8 mouse cellular contexts compared by ENCODE assay signal in the genomic region with DNA sequence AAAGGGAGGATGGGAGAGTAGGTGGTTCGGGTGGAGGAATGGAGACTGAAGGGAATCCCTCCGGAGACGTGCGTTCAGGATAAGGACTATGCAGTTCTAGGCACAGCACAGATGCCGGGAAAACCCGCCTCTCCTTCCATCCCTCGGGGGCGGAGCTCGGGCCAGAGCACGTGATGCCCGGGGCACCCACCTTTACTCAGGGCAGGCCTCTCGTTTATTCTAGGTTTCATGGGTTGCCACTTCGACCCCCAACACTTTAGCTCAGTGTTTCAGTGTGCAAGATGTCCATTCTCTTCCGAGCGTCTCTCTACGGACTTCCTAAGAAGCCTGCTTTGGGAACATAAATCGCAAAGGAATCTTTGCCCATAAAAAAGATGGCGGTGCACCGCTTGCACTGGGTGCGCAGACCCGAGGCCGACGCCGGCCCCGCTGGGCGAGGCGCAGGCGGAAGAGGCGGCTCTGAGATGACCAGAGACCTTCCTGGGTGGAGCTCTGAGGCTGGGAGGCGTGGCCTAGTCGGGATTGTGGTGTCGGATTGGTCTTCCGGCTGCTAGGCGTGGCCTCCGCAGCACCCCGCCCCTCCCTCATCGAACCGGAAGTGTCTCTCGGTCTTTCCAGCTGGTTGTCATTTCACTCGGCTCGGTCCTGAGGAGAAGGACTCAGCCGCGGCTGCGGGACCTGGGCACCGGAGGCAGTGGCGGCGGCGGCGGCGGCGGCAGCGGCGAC. TPM values are rescaled to one million over a fixed set of nuclear protein-coding genes. Genes with fewer than 3 reads are reported as not detected.
A peak's percentile ranks its signal among the peaks of the same experiment; 100 is the strongest.
DNase-seq lines count a peak whose midpoint lies in the region; ATAC-seq and TF ChIP-seq lines count a peak whose summit lies in the region.

No protein-coding gene starts in this region.

- no peaks in the 10 kb centered on the region for H3K9me3 ChIP-seq in embryonic facial prominence, embryonic 15.5 days (replicated peaks)
- no peaks in the 10 kb centered on the region for H3K9me3 ChIP-seq in limb, embryonic 14.5 days (ENCODE audit: control insufficient read depth, low read length)
- no peaks in the 10 kb centered on the region for H3K9me3 ChIP-seq in midbrain, postnatal 0 days (ENCODE audit: low read length)

- peak overlapping the region; percentile 84 for H3K4me3 ChIP-seq in bone marrow, adult 2 months (replicated peaks; ENCODE audit: control insufficient read depth, low read depth, low read length)
- H3K4me3 ChIP-seq in embryonic facial prominence, embryonic 15.5 days (replicated peaks), result peak overlapping the region; percentile 90
- H3K4me3 ChIP-seq in limb, embryonic 14.5 days (replicated peaks; ENCODE audit: low read length), result peak overlapping the region; percentile 84
- H3K4me3 ChIP-seq in midbrain, postnatal 0 days (ENCODE audit: low read depth, low read length), result peak overlapping the region; percentile 83

- H3K36me3 ChIP-seq in embryonic facial prominence, embryonic 15.5 days, result no peaks in the 10 kb centered on the region
- H3K36me3 ChIP-seq in limb, embryonic 14.5 days (ENCODE audit: control insufficient read depth, insufficient read depth, low read length), result no peaks in the 10 kb centered on the region
- no peaks in the 10 kb centered on the region for H3K36me3 ChIP-seq in midbrain, postnatal 0 days (ENCODE audit: insufficient read depth, low read length)

- ATAC-seq in embryonic facial prominence, embryonic 15.5 days (ENCODE audit: insufficient number of reproducible peaks, low FRiP score, low TSS enrichment, low read depth), result peak; percentile 100
- peak; percentile 100 for ATAC-seq in limb, embryonic 14.5 days (ENCODE audit: low FRiP score, low read depth)
- ATAC-seq in midbrain, postnatal 0 days (ENCODE audit: low FRiP score), result peak; percentile 100

- TF ChIP-seq POLR2A in bone marrow, adult 2 months (IDR thresholded peaks at IDR 0.05; ENCODE audit: borderline replicate concordance, control insufficient read depth, low read depth, low read length), result peak; percentile 97
- TF ChIP-seq POLR2A in limb, embryonic 14.5 days (IDR thresholded peaks at IDR 0.05; ENCODE audit: borderline replicate concordance, extremely low read depth, insufficient read depth, insufficient read length), result peak; percentile 83; the same call in 1 of the 2 replicates

- peak overlapping the region; percentile 65 for H3K4me2 ChIP-seq in embryonic facial prominence, embryonic 15.5 days (replicated peaks)
- H3K4me2 ChIP-seq in limb, embryonic 14.5 days (replicated peaks; ENCODE audit: low read depth, low read length, severe bottlenecking), result peak overlapping the region; percentile 90
- H3K4me2 ChIP-seq in midbrain, postnatal 0 days (ENCODE audit: low read depth, low read length, poor library complexity, severe bottlenecking), result peak overlapping the region; percentile 97

- H3K4me1 ChIP-seq in bone marrow, adult 2 months (ENCODE audit: control insufficient read depth, insufficient read depth, low read length), result no peaks in the 10 kb centered on the region; the same call in 1 of the 2 replicates
- H3K4me1 ChIP-seq in embryonic facial prominence, embryonic 15.5 days, result peaks cover 24% of the 10 kb centered on the region
- H3K4me1 ChIP-seq in limb, embryonic 14.5 days (ENCODE audit: control insufficient read depth, insufficient read depth, low read length), result peaks cover 21% of the 10 kb centered on the region
- H3K4me1 ChIP-seq in midbrain, postnatal 0 days (ENCODE audit: insufficient read depth, low read length), result no peaks in the 10 kb centered on the region

- peak; percentile 98 for DNase-seq in 416B (ENCODE audit: low read depth)
- DNase-seq in heart, adult 8-10 months (ENCODE audit: low spot score), result peak; percentile 97
- DNase-seq in kidney, adult 9 months, result peak; percentile 100
- peak; percentile 99 for DNase-seq in limb, embryonic 14.5 days (ENCODE audit: low spot score)
- DNase-seq in midbrain, postnatal 0 days (ENCODE audit: low spot score), result peak; percentile 100
- peak; percentile 98 for DNase-seq in spleen, postnatal 14 days (ENCODE audit: low spot score in 2 of 2)

- H3K27ac ChIP-seq in bone marrow, adult 2 months (ENCODE audit: control insufficient read depth, insufficient read depth, low read depth, low read length, poor library complexity), result peak overlapping the region; percentile 76
- H3K27ac ChIP-seq in embryonic facial prominence, embryonic 15.5 days (replicated peaks), result peak overlapping the region; percentile 89
- H3K27ac ChIP-seq in limb, embryonic 14.5 days (replicated peaks; ENCODE audit: low read depth, low read length), result peak overlapping the region; percentile 82
- H3K27ac ChIP-seq in midbrain, postnatal 0 days (ENCODE audit: low read depth, low read length), result peak overlapping the region; percentile 96

- no peak for TF ChIP-seq CTCF in bone marrow, adult 2 months (IDR thresholded peaks at IDR 0.05; ENCODE audit: control insufficient read depth, insufficient read depth, low read length)
- no peak for TF ChIP-seq CTCF in midbrain, postnatal 0 days (IDR thresholded peaks at IDR 0.05)

- under 1% methylated on average over 53 of the region's 53 CpGs for whole genome bisulfite sequencing in bone marrow, adult 2 months
- WGBS in embryonic facial prominence, embryonic 15.5 days, result under 1% methylated on average over 53 of the region's 53 CpGs
- WGBS in limb, embryonic 14.5 days, result under 1% methylated on average over 53 of the region's 53 CpGs
- WGBS in midbrain, postnatal 0 days, result under 1% methylated on average over 53 of the region's 53 CpGs

- H3K27me3 ChIP-seq in embryonic facial prominence, embryonic 15.5 days, result no peaks in the 10 kb centered on the region
- H3K27me3 ChIP-seq in limb, embryonic 14.5 days (ENCODE audit: control insufficient read depth, insufficient read depth, low read length), result no peaks in the 10 kb centered on the region
- no peaks in the 10 kb centered on the region for H3K27me3 ChIP-seq in midbrain, postnatal 0 days (ENCODE audit: insufficient read depth, low read length)

- peak overlapping the region; percentile 77 for H3K9ac ChIP-seq in embryonic facial prominence, embryonic 15.5 days
- peak overlapping the region; percentile 73 for H3K9ac ChIP-seq in limb, embryonic 14.5 days (ENCODE audit: low read depth, low read length, severe bottlenecking)
- peak overlapping the region; percentile 90 for H3K9ac ChIP-seq in midbrain, postnatal 0 days (replicated peaks; ENCODE audit: low read length, poor library complexity, severe bottlenecking)

RNA-seq across cellular contexts. Expression of gene Cpeb4, which starts 1.6 kb away (rescaled TPM):
- 27.5 and 38.1 TPM in 2 replicates for polyA plus RNA-seq in bone marrow, adult 2 months (2011; ENCODE audit: insufficient read depth, insufficient read length, low replicate concordance, missing spikeins)
- 3.4 and 3.8 TPM in 2 replicates for polyA plus RNA-seq in embryonic facial prominence, embryonic 15.5 days (2015; fragmentation: Nextera tagmentation; extraction: Ambion mirVana)
- total RNA-seq in heart, adult 8-10 months (2022), result 100 to 1,000 TPM in 1 of 4 experiments, 10 to 100 TPM in 3; 71.7 to 102 (median 85.1) TPM
- polyA plus RNA-seq in limb, embryonic 14.5 days (2012; rRNA removed), result 6.5 and 7.5 TPM in 2 replicates
- polyA plus RNA-seq in limb, embryonic 14.5 days (2014; fragmentation: Nextera tagmentation; extraction: Ambion mirVana), result 4.9 and 5.1 TPM in 2 replicates
- total RNA-seq in midbrain, postnatal 0 days (2014; rRNA removed), result 103 and 124 TPM in 2 replicates
- polyA plus RNA-seq in midbrain, postnatal 0 days (2015; fragmentation: Nextera tagmentation; extraction: Ambion mirVana), result 16.9 and 19.1 TPM in 2 replicates

Comparison
In these comparisons a context has a peak if more than half of its experiments do, and no peak if none do; other contexts are left out.
1. Peak in every context shown above with its lines: DNase-seq, ATAC-seq, H3K4me3 ChIP-seq and H3K27ac ChIP-seq.